Mouse (Mus musculus): ENCODE measurements around the gene Atp1a1.

DNA sequence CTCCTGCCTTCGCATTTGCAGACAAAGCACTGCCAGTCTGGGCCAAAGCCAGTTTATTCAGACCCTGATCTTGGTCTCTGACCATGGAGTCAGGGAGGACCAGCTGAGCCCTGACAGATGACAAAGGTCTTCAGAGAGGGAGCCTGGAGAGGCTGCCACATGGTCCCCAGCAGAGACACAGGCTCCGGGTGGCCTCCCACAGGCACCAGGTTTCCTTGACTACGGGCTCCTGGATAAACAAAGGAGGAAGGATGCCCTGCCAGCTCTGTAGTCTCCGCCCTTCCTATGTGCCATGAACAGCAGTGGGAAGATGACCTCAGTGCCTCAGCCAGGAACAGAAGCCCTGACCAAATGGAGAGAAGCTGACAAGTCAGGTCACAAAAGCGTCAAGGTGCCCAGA lies 27.1 kb downstream of the Atp1a1 start:
- no peak for TF ChIP-seq CTCF (IDR thresholded peaks at IDR 0.05; ENCODE audit: borderline replicate concordance, control insufficient read depth, extremely low read depth, insufficient read depth, low read length, poor library complexity)
- TF ChIP-seq POLR2A (IDR thresholded peaks at IDR 0.05; ENCODE audit: control insufficient read depth, extremely low read depth, insufficient read depth, low read length, poor library complexity), result no peak

All from thymus, adult 2 months (tissue).